Mouse (Mus musculus) embryonic facial prominence, embryonic 11.5 days (tissue): Measurements from ENCODE around the gene Abcg4. TPM values are rescaled to one million over a fixed set of nuclear protein-coding genes. Genes with fewer than 3 reads are reported as not detected.
A peak's percentile ranks its signal among the peaks of the same experiment; 100 is the strongest.
"Not testable (repeated sequence)": the region's sequence is repeated elsewhere in the genome, so short reads cannot be mapped to it uniquely, and the experiment has no call there.

Experiments used
- ATAC-seq: fragments of 200-750 bp; cut with Nextera tagmentation; replicated peaks from 2 replicates; pipeline ENCODE4 v1.8.0; 2017; ENCODE audit warnings: low read depth; ENCODE audit not compliant: insufficient number of reproducible peaks, low FRiP score, low TSS enrichment
- DNase-seq: peaks from one replicate; pipeline ENCODE4 v3.0.0-alpha.2; 2015; ENCODE audit warnings: low spot score
- H3K27ac ChIP-seq: fragments of 300-500 bp; sonication (generic); replicated peaks from 2 replicates; pipeline ENCODE4 v1.5.1; 2014; ENCODE audit warnings: mild to moderate bottlenecking, low read depth, low read length, control low read depth
- H3K27me3 ChIP-seq: fragments of 300-500 bp; sonication (generic); 2 replicates; pipeline ENCODE4 v1.6.1; 2014; ENCODE audit warnings: mild to moderate bottlenecking, low read length, moderate library complexity, mixed read lengths; ENCODE audit not compliant: control insufficient read depth, insufficient read depth
- H3K36me3 ChIP-seq: fragments of 300-500 bp; sonication (generic); replicated peaks from 2 replicates; pipeline ENCODE4 v1.6.1; 2014; ENCODE audit warnings: low read depth, mild to moderate bottlenecking, low read length, moderate library complexity, mixed read lengths; ENCODE audit not compliant: control insufficient read depth, insufficient read depth
- H3K4me1 ChIP-seq: fragments of 300-500 bp; sonication (generic); 2 replicates; pipeline ENCODE4 v1.6.1; 2014; ENCODE audit warnings: low read length, mixed read lengths; ENCODE audit not compliant: control insufficient read depth, insufficient read depth
- H3K4me2 ChIP-seq: fragments of 300-500 bp; sonication (generic); 2 replicates; pipeline ENCODE4 v1.6.1; 2014; ENCODE audit warnings: low read depth, mild to moderate bottlenecking, control low read depth, low read length, moderate library complexity
- H3K4me3 ChIP-seq: fragments of 300-500 bp; sonication (generic); 2 replicates; pipeline ENCODE4 v1.5.1; 2014; ENCODE audit warnings: low read depth, low read length, control low read depth
- H3K9ac ChIP-seq: fragments of 300-500 bp; sonication (generic); replicated peaks from 2 replicates; pipeline ENCODE4 v1.6.1; 2014; ENCODE audit warnings: mild to moderate bottlenecking, control low read depth, low read length
- H3K9me3 ChIP-seq: fragments of 300-500 bp; sonication (generic); replicated peaks from 2 replicates; pipeline ENCODE4 v1.6.1; 2016; ENCODE audit warnings: mild to moderate bottlenecking, low read length, inconsistent platforms, mixed read lengths; ENCODE audit not compliant: control insufficient read depth
- WGBS: fragments of 180-500 bp; shearing (Covaris S2); extraction: QIAGEN DNeasy Blood & Tissue Kit; methylation state at CpG from one replicate; pipeline ENCODE4 v1.1.7; 2014; 5-methylcytosine and 5-hydroxymethylcytosine counted together
- polyA plus RNA-seq: library from polyadenylated mRNA; unstranded; fragments of >200 nt; fragmentation: Nextera tagmentation; extraction: Ambion mirVana; gene quantifications from 2 replicates; pipeline ENCODE4 v1.2.1, GENCODE M21; 2014

Abcg4 gene
- 1.6 and 2.0 TPM in 2 replicates for polyA plus RNA-seq

DNA sequence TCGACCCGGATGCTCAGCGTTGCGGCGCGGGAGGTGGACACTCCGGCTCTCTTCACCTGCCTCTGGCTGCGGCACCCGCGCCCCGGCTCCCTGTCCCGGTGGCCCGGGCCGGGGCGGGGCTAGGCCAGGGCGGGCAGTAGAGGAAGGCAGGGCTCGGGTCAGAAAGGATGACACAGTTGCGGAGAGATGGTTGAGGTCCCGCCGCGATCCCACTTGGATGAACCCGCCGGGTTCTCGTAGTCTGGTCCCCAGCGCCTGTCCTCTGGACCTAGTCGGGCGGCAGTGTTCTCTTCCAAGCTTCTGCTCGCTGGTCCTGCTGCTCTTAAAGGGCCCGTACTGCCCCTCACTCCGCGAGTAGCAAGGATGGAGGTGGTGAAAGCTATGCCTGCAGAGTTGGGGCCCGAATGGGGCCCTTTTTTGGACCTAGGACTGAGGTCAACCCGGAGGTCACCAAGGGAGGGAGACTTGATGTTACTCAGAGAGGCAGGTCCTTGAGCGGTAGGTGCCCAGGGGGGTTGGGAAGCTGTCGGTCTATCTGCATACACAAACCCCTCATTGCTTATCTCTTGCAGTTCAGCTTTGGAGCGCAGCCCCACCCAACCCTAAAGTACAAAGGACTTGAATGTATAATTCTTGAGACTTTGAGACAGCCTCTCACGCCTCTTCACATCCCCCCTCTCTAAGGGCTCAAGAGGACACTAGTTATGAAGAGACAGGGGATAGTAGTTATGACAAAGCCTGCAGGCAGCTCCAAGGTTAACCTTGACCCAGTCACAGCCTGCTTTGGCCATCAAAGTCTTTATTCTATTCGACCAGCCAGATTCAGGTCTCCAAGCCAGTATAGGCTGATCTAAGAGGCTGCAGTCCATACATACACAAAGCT is at the start of gene Abcg4:
TSS of gene Abcg4 (minus strand) at position 540 of the 883 bp plus-strand sequence.
- no peak within 1 kb of the TSS for H3K27ac ChIP-seq
- ATAC-seq (peak; percentile 77), DNase-seq (peak; percentile 59)
- no peaks in the 10 kb centered on the region for H3K36me3 ChIP-seq
- peak within 1 kb of the TSS; percentile 97 for H3K4me2 ChIP-seq
- peaks cover 7% of the 10 kb centered on the region for H3K27me3 ChIP-seq
- H3K4me1 ChIP-seq: no peaks in the 10 kb centered on the region; the same call in 1 of the 2 replicates
- 1% methylated on average over 38 of the region's 38 CpGs for WGBS
- H3K9ac ChIP-seq: peak within 1 kb of the TSS; percentile 70
- H3K9me3 ChIP-seq: no peaks in the 10 kb centered on the region
- peak within 1 kb of the TSS; percentile 58 for H3K4me3 ChIP-seq

DNA sequence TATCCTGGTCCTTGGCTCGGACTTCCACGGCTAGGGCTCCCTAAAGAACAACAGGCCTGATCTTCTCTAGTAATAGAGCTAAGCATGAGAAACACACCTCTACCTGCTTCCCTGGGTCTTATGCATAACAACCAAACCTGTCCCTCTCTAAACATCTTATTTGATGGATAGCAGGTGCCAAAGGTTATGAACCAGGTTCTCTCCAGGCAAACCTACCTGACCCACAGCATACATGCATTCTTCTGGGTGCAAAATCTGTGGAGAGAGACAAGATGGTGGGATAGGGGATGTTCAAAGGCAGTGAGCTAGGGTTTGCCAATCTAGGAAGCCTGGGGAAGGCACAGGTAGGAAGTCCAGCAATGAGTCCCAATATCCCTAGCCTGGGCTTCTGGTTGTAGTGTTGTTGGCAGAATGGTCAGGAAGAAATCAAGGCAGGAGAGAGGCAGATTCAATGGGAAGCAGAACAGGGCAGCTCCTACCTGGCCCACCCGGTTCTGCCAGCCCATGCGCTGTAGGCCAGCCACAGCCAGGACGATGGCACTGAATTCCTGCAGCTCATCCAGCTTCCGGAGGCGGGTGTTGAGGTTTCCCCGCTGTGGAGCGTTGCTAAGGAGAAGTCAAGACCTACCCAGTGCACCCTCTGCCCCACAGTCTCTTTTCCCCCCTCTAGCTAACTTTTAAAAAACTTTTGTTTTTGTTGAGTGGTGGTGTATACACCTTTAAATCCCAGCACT is 49.2 kb upstream of the Abcg4 start:
- no peak overlapping the region; the same call in 1 of the 2 replicates for H3K27ac ChIP-seq
- H3K9ac ChIP-seq: no peak overlapping the region
- 0 out of 2 replicates have a peak overlapping the region, but pooled peaks have one; percentile 5 for H3K4me3 ChIP-seq
- H3K4me1 ChIP-seq: no peaks in the 10 kb centered on the region; the same call in 1 of the 2 replicates
- no peak for DNase-seq
- WGBS: 69% methylated on average over 9 of the region's 9 CpGs
- H3K4me2 ChIP-seq: no peak overlapping the region; the same call in 1 of the 2 replicates
- H3K27me3 ChIP-seq: no peaks in the 10 kb centered on the region
- H3K9me3 ChIP-seq: no peaks in the 10 kb centered on the region
- H3K36me3 ChIP-seq: peaks cover 16% of the 10 kb centered on the region
- no peak for ATAC-seq

DNA sequence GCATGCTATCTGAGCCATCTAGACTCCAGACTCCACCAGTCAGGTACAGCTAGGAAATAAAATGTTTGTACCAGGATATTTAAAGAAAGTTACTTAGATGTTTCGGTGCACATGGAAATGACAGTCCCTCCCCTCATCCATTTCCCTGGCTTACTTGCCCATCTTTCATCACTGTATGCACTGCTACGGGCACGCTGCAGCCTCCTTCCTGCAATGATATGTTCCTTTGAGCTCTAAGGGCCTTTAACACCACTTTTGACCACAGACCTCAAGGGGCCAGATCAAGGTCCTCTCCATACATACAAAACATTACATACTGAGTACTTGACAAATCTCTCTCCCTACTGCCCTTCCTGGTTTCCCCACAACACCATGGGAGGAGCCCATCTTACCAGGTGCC is 48.5 kb upstream of the Abcg4 start:
- WGBS: 80% methylated on average over 3 of the region's 3 CpGs
- peaks cover 19% of the 10 kb centered on the region for H3K36me3 ChIP-seq
- H3K4me2 ChIP-seq: peak overlapping the region; percentile 67
- peak overlapping the region; percentile 99 for H3K4me3 ChIP-seq
- no peaks in the 10 kb centered on the region for H3K9me3 ChIP-seq
- no peak overlapping the region for H3K27ac ChIP-seq
- H3K4me1 ChIP-seq: no peaks in the 10 kb centered on the region; the same call in 1 of the 2 replicates
- H3K9ac ChIP-seq: peak overlapping the region; percentile 37
- no peaks in the 10 kb centered on the region for H3K27me3 ChIP-seq
- ATAC-seq: no peak
- DNase-seq: no peak

DNA sequence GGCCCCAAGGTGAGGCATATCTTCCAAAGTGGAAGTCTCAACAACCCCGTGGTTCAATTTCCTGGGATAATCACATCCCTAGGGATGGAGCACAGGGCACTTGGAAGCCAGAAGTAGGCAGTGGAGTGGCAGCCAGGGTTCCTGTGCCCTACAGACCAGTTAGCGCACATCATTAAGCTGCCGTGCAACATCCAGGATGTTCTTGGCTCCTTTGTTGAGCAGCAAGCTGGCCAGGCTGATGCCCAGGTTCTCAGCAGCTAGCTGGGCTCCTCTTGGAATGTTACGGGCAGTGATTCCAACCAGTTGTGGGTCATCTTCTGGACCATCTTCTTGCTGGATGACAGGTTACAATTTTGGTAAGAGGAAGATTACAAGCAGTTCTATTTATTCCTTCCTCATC is 48.1 kb upstream of the Abcg4 start:
- Histone ChIP-seq H3K36me3 (peaks cover 19% of the 10 kb centered on the region), H3K9ac (peak overlapping the region; percentile 37), H3K4me3 (peak overlapping the region; percentile 99), H3K4me2 (peak overlapping the region; percentile 67)
- H3K4me1 ChIP-seq, DNase-seq, ATAC-seq, H3K27me3 ChIP-seq, H3K9me3 ChIP-seq, H3K27ac ChIP-seq: not testable (repeated sequence)
- WGBS: 42% methylated on average over 4 of the region's 4 CpGs

DNA sequence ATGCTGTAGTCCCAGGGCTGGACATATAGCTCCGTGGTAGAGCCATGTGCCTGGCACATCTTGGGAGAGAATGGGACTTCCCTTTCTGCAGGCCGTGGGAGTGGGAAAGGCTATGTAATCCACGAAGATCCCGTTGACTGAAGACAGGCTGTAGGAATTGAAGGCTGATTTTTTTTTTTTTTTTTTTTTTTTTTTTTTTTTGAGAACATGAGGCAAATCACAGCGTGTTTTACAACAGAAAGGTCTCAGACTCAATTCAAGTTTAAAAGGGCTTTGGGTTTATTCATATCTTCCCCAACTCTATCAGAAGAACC is 47.6 kb upstream of the Abcg4 start:
- peak overlapping the region; percentile 67 for H3K4me2 ChIP-seq
- H3K9me3 ChIP-seq: no peaks in the 10 kb centered on the region
- DNase-seq (no peak), ATAC-seq (no peak)
- peak overlapping the region; percentile 97 for H3K9ac ChIP-seq
- peak overlapping the region; percentile 99 for H3K4me3 ChIP-seq
- H3K36me3 ChIP-seq: peaks cover 19% of the 10 kb centered on the region
- no peaks in the 10 kb centered on the region for H3K27me3 ChIP-seq
- H3K4me1 ChIP-seq: no peaks in the 10 kb centered on the region; the same call in 1 of the 2 replicates
- H3K27ac ChIP-seq: peak overlapping the region; percentile 91
- under 1% methylated on average over 5 of the region's 5 CpGs for WGBS

DNA sequence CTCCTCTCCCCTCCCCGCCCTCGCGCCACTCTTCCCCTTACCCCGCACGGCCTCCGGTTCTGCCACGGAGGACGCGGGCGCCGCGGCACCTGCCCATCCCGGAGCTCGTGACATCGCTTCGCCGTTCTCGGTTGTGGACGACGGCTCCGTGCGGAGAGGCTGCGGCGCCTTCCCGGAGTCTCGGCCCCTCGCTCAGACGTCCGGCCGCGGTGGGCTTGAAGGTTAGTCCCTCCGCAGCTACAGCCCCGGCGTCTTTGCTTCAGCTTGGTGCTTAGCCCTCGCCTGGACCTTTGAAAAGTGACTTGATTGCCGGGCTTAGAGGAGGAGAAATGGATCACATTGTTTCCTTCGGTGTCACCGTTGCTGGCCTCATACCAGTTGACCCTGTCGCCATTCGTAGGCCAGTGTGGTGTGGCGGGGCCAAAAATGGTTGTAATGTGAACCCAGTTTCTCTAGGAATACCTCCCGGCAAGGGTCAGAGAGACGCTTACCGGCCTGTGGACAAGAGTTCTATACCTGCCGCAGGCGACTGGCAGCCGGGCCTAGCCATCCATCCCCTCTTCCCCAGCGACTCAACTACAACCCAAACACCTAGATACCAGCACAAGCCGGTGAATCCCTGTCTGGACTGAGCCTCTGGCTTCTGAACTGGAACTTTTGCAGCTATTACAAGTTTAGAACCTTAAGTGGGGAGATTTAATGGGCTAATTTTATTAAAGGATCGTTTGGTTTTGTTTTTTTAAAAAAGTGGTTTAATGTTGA is 47.1 kb upstream of the Abcg4 start:
- H3K4me1 ChIP-seq: no peaks in the 10 kb centered on the region; the same call in 1 of the 2 replicates
- H3K9ac ChIP-seq: peak overlapping the region; percentile 97
- ATAC-seq: no peak
- H3K9me3 ChIP-seq: no peaks in the 10 kb centered on the region
- peak overlapping the region; percentile 99 for H3K4me3 ChIP-seq
- peak overlapping the region; percentile 91 for H3K27ac ChIP-seq
- WGBS: under 1% methylated on average over 49 of the region's 50 CpGs
- no peaks in the 10 kb centered on the region for H3K27me3 ChIP-seq
- H3K4me2 ChIP-seq: peak overlapping the region; percentile 67
- peaks cover 19% of the 10 kb centered on the region for H3K36me3 ChIP-seq
- DNase-seq: peak; percentile 38

DNA sequence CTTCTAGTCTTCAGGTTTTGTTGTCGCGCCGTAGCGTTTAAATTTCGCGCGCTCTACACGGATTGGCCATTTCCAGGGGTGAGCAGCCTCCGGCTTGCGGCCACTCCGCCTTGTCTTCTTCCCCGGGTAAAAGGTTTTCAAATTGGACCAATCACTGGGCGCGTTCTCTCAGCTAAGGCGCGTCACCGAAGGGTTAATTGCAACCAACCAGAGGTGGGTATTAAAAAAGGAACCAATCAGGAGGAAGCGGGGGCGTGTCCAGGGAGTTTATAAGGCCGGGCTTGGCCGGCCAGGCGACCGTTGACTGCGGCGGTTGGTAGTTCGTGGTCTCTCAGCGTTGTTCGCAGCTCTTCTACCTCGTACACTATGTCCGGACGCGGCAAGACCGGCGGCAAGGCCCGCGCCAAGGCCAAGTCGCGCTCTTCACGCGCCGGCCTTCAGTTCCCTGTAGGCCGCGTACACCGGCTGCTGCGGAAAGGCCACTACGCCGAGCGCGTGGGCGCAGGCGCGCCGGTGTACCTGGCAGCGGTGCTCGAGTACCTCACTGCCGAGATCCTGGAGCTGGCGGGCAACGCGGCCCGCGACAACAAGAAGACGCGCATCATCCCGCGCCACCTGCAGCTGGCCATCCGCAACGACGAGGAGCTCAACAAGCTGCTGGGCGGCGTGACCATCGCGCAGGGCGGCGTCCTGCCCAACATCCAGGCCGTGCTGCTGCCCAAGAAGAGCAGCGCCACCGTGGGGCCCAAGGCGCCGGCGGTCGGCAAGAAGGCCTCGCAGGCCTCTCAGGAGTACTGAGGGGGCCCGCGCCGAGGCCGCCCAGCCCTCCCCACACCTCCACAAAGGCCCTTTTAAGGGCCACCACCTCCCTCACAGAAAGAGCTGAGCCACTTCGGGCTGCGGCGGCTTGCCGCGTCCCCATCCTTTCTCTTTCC is 46.2 kb upstream of the Abcg4 start, which contains the start of gene H2afx:
TSS of gene H2afx (plus strand) at position 299 of the 935 bp plus-strand sequence.
- Histone ChIP-seq H3K9me3 (no peaks in the 10 kb centered on the region), H3K4me3 (peak within 1 kb of the TSS; percentile 99), H3K27ac (peak within 1 kb of the TSS; percentile 91), H3K4me1 (no peaks in the 10 kb centered on the region; the same call in 1 of the 2 replicates), H3K36me3 (peaks cover 19% of the 10 kb centered on the region), H3K4me2 (peak within 1 kb of the TSS; percentile 67), H3K27me3 (no peaks in the 10 kb centered on the region), H3K9ac (peak within 1 kb of the TSS; percentile 97)
- DNase-seq (peak; percentile 100), ATAC-seq (peak; percentile 92)
- WGBS: under 1% methylated on average over 88 of the region's 91 CpGs
